Mouse (Mus musculus) kidney, adult 8-10 months (tissue): ENCODE data around the gene Zfp831.
A peak's percentile ranks its signal among the peaks of the same experiment; 100 is the strongest.

Experiments
- DNase-seq, 2 experiments: peaks; one replicate each; pipeline ENCODE4 v3.0.0; 2022

Gene Zfp831

DNA sequence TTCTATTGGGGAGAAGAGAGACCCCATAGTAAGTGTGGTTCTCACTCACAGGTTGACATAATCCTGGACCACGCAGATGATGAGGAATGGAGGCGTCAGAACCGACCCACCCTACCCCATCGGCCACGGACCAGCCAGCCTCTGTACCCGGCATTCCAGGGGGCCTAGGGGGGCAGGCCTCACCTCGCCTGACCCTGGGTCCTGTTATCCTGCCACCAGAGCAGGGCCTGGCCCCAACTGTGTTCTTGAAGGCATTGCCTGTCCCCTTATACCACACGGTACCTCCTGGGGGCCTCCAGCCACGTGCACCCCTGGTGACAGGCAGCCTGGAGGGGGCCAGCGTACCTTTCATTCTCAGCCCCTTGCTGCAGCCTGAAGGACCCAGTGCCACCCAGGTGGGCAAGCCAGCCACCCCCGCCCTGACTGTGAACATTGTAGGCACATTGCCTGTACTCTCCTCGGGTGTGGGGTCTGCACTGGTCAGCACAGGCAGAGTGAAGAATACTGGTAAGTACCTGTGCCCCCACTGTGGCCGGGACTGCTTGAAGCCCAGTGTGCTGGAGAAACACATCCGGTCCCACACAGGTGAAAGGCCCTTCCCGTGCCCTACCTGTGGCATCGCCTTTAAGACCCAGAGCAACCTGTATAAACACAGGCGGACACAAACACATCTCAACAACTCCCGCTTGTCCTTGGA lies at the start of gene Zfp831:
Gene Zfp831, plus strand, starts transcription at position 87 of the 697 bp plus-strand sequence.
- no peak for DNase-seq

DNA sequence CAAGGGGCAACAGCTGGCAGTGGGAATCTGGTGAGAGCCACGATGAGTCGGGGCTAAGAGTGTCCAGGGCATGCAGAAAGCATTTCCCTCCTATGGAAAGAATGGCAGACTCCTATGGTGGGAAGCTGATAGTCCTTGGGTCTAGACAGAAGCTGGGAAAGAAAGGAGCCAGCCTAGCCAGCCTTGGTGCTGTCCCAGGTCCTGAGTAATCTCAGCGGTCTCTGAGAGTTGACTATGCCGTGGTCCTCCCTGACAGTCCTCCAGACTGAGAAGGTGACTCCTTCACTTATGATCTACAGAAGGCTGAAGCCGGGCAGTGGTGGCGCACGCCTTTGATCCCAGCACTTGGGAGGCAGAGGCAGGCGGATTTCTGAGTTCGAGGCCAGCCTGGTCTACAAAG lies 48.4 kb upstream of the Zfp831 start:
- DNase-seq = no peak

DNA sequence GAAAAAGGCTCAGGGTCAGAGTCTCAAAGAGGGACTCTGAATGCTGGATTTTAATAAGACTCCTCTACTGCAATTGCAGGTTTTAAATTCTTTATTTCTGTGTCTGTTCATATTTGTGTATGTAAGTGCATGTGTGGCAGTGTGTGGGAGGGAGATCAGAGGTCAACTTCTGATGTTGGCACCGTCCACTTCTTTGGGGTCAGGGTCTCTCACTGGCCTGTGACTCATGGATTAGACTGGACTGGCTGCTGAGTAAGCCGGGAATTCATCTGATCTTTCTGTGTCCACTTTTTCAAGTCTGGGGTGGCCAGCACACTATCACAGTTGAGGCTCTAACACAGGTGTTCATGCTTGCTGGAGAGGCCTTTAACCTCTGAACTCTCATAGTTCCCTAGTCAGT lies 47.7 kb upstream of the Zfp831 start:
- no peak for DNase-seq

DNA sequence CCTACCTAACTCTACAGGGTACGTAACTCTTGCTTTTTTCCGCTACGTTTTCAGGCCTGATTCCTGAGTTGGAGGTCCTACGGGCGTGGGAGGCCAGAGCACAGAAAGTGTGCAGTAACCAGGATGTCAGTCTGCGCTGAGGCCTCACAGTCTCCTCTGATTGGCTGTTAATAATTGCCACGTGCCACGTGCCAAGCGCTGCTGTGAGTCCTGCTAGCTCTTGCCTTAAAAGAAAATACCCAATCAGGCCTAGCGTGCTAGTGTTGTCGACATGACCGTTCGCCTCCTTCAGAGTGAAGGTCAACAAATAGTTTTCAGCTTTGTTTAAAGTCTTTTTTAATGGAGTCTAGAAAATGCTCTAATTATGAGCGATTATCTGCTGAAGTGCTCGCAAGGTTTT lies 46.9 kb upstream of the Zfp831 start:
- DNase-seq = no peak

DNA sequence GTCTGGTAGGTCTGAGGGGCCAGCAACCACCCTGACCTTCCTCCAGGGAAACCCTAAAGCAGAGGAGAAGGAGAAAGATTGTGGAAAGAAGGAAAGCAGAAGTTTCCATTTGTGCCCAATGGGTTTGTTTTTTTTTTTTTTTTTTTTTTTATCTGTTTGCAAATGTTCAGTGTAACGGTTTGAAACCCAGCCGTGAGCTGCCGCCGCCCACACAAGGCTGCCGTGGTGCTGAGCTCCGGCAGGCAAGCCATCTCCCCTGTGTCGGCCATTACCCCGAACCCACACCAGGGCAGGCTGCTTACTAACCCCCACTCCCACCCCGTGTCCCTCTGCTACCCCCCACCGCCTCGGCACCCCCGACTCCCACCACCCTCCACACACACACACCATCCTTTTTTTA lies 44.9 kb upstream of the Zfp831 start:
- no peak for DNase-seq

GRCm38 (mm10) chr2:174599071-174599635 lies 44.2 kb upstream of the Zfp831 start:
- no peak for DNase-seq

DNA sequence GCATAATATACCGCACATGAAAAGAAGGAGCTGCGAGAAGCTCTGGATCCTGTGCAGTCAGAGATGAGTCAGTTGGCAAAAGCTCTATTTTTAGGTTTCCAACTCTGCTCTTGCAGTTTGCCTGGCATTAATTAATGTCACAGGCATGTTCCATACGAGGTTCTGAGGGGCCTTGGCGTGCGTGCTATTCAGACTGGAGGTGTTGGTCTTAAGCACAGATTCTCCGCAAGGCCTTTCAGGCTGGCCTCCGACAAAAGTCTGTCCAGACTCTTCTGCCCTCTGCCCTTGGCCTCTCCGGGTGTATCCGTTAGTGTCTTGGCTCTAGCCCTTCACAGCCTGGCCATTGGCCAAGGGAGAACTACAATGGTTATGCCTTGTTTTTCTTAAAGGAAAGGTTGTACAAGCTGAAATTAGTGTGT lies 43.5 kb upstream of the Zfp831 start:
- DNase-seq = peak in 1 of 2 experiments; percentile 10

DNA sequence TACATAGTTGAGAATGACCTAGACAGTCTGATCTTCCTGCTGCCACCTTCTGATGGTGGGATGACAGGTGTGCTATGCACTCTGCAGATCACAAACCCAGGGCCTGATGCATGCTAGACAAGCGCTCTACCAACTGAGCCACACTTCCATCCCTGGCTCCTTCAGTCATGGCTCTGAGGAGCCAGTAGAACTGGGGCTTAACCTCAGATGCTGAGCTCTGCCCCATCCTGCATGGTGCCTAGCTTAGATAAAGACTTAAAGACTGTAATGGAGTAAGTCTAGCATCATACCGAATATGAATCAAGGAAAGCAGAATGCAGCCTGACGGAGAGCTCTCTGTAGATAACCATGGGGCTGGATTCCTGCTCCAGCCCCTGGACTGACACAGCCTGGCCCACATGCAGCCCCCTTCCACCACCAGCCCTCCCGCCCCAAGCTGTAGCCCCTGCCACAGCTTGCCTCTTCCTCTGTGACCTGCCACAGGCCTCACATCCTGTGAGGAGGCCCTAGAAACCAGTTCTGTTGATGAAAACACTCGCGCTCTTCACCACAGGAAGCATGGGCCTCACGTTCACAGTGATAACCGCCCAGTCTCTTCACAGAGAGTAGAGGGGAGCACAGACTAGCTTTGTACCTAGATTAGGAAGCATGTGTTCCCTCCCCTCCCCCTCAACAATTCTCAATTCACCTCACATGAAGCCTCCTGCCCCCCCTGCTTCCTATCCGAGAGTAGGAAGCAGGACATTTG lies 41.2 kb upstream of the Zfp831 start:
- no peak for DNase-seq

- DNase-seq = no peak
These were observed 40.0 kb upstream of the Zfp831 start for GRCm38 (mm10) chr2:174603321-174603720.

GRCm38 (mm10) chr2:174605020-174605419 lies 38.3 kb upstream of the Zfp831 start:
- DNase-seq = no peak

GRCm38 (mm10) chr2:174605442-174606087 lies 37.8 kb upstream of the Zfp831 start:
- no peak for DNase-seq

DNA sequence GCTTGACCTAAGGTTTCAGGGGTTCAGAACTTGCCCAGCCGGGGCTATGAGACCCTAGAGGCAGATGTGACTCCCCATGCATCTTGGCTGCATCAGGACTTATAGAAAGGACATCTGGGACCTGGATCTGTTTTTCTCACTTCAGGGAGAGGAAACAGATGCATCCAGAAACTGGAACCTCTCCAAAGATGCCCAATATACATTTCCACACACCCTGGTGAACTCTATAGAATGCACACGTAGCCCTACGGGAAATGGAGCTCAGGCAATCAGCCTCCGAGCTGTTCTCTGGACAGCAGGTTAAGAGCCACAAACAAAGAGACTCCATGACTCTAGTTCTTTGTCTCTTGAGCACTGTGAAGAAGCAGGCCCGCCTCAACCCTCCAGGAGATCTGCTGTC lies 37.0 kb upstream of the Zfp831 start:
- no peak for DNase-seq

DNA sequence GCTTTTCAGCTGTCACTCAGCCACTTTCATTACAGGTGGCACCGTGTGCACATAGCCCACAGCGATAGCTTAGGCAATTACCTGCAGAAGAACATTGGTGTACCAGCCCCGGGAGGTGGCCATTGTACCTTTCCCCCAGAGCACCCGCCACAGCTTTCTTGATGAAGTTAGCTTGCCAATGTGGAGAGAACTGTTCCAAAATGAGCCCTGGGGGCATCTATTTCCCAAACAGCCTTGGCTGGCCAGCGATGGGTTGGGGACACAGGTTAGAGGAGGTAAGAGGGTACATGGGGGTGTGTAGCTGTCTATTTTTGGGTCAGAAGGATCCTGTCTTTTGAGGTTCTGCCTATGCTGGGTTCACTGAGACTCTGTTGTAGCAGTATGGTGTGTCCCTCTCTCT lies 33.4 kb upstream of the Zfp831 start:
- DNase-seq = peak in 1 of 2 experiments; percentile 2

GRCm38 (mm10) chr2:174612386-174613063 lies 30.8 kb upstream of the Zfp831 start:
- no peak for DNase-seq

GRCm38 (mm10) chr2:174613221-174613620 lies 30.1 kb upstream of the Zfp831 start:
- DNase-seq = no peak

DNA sequence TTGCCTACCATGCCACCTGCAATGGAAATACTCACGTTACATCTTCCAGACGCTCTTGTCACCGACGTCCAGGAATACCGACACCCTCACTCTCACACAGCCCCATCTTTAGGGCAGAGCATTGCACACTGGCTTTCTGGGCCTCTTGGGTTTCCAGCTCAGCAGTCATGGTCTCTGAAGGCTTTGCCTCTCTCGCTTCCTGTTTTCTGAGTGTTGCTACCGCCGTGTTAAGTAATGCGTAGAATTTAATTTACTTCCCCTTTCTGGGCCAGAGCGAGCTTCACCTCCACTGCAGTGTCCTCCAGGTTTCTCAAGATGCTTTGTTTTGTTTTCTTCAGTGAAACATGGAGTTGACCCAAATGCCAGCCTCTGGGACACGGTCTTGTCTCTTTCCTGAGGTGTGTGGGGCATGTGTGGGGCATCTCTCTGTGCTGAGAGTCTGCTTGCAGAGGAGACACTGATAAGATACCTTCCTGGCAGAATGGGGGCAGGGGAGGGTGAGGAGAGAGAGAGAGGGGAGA lies 29.4 kb upstream of the Zfp831 start:
- no peak for DNase-seq

DNA sequence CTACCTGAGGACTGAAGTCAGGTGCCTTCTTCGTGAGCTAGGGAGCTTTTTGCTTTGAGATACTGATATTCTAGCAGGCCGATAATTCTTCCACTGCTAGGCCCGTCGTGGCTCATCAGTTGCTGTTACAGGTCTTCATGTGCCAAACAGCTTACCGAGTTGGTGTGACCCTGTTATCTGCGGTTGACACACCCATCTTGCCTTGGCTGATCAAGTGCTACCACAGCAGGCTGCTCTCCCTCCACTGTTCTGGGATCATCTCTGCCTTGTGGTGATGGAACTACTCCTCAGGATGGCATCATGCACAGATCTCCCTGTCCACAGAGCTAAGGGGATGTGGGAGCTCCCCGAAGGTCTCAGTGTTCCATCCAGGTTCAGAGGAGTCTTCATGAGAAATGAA lies 21.5 kb upstream of the Zfp831 start:
- DNase-seq = no peak

- no peak for DNase-seq
These were observed 18.9 kb upstream of the Zfp831 start for GRCm38 (mm10) chr2:174624430-174624829.

- DNase-seq = no peak
These were observed 16.3 kb upstream of the Zfp831 start for GRCm38 (mm10) chr2:174627021-174627420.

DNA sequence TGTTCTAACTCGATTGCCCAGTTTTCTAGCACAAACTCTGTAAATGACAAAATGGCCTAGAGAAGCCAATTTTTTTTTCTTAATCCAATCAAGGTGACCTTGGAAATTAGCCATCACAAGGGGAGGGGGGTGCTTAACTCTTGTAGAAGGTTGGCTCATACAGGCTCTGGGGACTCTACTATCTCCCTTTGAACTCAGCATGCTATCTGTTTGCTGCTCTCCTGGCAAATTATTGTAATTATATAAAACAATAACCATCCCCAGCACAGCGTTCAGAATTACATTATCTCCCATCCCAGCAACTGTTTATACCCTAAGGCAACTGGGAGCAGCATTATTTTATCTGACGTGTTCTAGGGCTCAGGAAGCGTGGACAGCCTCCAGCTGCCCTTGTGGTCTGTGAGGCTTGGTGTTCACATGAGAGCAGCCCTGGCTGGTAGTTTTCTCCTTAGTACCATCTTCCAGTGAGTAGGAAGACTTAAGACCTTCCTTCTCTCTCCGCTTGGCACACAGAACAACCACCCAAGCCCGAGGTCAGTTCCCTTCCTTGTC lies 14.0 kb upstream of the Zfp831 start:
- DNase-seq = no peak

GRCm38 (mm10) chr2:174636750-174637149 lies 6.6 kb upstream of the Zfp831 start:
- DNase-seq = peak in 1 of 2 experiments; percentile 1

- no peak for DNase-seq
These were observed 1.6 kb downstream of the Zfp831 start for GRCm38 (mm10) chr2:174644975-174645374.
